Mouse (Mus musculus): ENCODE data around the gene E130114P18Rik.

- TF ChIP-seq CTCF (IDR thresholded peaks at IDR 0.05; ENCODE audit: low read depth, low read length) (no peak), GATA1 (IDR thresholded peaks at IDR 0.05; ENCODE audit: borderline replicate concordance, low read length) (no peak)
Measured at GRCm38 (mm10) chr4:97750401-97750800, 27.5 kb downstream of the E130114P18Rik start.
